Mouse (Mus musculus) 416B (cell line): ENCODE data around the gene Erv3.

Source experiments
- DNase-seq: peaks from one replicate; pipeline ENCODE4 v3.0.0; 2011; ENCODE audit warnings: low read depth

Erv3 gene

GRCm38 (mm10) chr2:131859721-131860120 is at the start of gene Erv3:
Gene Erv3 (minus strand): TSS chr2:131859747.
- no peak for DNase-seq

DNA sequence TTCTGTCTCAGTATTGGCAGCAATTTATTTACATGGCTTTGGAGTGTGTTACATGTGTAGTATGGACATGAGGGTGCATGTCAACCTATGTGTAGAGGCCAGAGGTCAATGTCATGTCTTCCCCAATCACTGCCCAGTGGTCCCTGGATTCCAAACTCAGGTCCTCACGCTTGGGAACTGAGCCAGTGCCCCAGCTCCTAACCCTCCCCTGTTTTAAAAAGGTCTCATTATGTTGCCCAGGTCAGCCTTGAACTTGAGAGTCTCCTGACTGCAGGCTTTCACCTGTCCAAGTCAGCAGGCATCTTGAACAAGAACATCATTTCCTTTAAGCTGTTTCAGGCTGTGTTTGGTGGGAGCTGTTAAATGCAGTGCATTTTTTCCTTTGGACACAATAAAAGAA is 49.4 kb upstream of the Erv3 start:
- DNase-seq: no peak

DNA sequence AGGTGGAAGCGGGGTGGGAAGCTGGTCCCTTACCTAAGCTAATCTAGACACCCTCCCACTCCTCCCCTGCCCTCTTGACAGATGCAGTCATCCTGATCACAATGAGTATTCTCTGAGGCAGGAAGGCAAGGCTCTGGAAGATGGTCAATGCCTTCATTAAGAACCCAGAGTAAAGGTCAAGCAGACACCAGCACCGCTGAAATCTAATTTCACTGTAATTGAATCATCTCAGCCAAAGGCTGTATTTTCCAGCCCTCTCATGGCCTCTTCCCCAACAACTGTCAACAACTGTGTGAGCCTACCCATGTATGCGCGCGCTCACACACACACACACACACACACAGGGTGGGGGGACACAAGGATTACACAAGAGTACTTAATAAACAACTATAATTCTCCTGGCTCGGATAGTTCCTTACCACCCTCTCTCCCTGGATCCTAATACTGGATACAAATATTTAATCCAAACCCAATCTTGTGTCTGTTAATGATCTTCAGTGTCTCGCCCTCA is 48.9 kb upstream of the Erv3 start:
- DNase-seq: no peak

GRCm38 (mm10) chr2:131907311-131907710 is 47.8 kb upstream of the Erv3 start:
- DNase-seq: no peak

GRCm38 (mm10) chr2:131906846-131907245 is 47.3 kb upstream of the Erv3 start:
- DNase-seq: no peak

GRCm38 (mm10) chr2:131906266-131906665 is 46.7 kb upstream of the Erv3 start:
- no peak for DNase-seq

GRCm38 (mm10) chr2:131905776-131906175 is 46.2 kb upstream of the Erv3 start:
- peak; percentile 27 for DNase-seq

DNA sequence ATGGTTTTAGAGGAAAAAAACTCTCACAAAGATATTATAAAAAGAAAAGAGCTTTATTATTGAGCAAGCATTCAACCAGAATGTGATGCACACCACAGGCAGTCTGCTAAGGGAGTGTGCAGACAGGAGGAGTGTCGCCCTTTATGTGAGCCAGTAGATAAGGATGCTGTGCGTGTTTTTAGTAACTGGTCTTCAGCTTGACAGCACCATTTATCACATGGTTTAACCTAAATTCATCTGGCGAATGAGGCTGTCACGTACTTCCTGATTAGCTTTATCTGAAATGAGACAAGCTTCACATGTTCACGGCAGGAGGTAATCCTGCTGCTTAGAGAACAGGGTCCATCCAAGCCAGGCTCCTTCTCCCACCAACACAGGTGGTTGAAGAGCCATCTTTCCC is 45.5 kb upstream of the Erv3 start:
- no peak for DNase-seq

DNA sequence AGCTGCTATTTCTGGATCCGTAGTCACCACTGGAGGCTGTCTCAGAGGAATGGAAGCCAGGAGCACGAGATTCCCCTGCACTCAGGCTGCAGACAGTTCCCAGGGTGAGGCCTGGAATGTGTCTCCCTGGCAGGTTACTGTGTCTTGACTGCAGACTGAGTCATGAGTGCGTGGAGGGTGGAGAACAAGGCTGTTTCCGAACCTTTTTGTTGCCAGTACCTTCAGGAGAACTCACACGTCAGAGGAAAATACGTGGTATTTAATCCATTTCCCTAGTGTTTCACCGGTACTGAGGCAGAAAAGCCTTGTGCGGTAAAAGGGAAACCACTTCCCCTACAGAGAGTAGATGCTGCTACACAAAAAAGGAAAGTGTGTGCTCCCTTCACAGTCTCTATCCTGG is 43.3 kb upstream of the Erv3 start:
- no peak for DNase-seq

DNA sequence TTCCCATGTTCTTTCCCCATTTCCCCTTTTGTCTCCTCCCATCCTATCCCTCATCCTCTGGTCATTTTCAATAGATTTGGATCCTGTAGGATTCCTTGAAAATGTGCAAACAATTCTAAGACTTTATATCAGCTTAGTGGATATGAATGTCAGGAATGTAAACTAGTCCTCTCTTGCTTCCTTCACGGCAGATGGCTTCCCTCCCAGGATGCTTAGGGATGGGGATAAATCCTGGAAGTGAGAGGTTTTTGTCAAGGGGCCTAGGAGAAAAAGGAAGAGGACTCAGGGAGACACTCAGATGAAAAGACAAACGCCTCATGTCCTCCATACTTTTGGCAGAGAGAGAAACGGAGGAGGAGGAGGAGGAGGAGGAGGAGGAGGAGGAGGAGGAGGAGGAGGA is 42.9 kb upstream of the Erv3 start:
- no peak for DNase-seq

GRCm38 (mm10) chr2:131897336-131898109 is 38.0 kb upstream of the Erv3 start:
- no peak for DNase-seq

DNA sequence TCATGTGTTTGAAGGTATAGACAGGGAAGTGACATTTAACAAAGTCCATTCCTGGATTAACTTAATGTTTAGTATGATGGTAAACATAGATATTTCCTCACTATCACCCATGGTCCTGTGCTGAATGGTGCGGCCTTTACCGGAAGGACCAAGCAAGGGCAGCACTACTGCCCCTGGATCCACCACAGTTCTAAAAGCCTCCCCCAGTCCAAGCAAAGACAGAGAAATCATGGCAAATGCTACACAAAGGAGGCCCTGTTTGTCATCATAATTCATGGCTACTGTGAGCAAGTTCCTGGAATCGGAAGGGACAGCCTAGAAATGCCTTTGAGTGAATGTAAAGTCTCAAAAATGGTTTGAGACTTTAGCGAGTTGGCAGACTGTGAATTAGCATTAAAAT is 36.5 kb upstream of the Erv3 start:
- DNase-seq: no peak

DNA sequence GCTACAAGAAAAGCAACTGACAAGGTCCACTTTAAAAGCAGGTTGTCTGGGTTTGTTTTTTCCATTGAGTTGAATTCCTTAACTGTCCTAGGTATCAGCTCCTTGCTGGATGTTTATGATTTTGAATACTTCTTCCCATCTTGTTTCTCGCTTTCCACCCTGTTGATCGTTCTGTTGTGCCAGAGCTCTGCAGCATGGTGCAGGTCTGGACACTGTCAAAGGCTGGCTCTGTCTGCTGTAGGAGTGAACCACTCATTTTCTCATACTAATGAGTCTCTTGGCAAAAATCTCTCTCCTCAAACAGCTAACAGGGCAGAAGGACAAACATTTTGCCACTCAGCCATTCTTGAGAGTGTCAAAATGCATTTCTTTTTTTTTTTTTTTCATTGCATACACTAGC is 35.6 kb upstream of the Erv3 start:
- DNase-seq: no peak

DNA sequence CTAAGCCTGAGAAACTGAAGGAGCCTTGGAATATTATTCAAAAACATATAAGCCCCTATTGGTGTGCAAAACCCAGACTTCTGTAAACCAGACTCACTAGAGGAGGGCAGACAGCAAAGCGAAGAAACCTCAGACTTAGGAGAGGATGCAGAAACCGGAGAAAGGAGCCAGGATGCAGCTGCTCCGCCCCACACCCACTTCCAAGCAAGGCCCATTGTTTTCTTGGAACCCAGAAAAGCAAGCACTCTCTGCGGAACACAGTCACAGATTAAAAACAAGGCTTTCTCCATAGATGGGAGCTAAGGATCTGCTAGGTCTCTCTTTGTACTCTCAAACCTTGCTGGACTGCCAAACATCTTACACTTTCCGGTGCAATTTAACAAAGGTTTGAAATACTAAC is 33.0 kb upstream of the Erv3 start:
- DNase-seq: no peak

DNA sequence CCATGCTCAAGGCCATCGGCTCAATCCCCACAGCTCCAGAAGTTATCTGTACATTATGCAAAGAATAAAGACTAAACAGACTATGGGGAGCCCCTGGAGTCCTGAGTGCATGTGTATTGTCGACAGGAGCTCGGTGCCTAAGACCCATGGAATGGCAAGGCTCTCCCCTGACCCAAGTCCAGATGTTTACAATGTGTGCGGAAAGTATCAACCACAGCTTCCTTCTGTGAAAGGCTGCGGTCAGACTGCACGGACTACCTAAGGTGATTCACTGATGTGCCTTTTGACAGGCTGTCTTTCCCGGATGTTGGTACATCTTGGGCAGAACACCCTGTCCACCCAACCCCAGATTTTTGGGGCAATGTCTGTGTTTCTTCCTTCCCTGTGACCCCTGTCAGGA is 28.7 kb upstream of the Erv3 start:
- peak; percentile 90 for DNase-seq

GRCm38 (mm10) chr2:131886503-131887160 is 27.1 kb upstream of the Erv3 start:
- DNase-seq: peak; percentile 30

- DNase-seq: peak; percentile 18
Measured at GRCm38 (mm10) chr2:131883136-131883535, 23.6 kb upstream of the Erv3 start.

DNA sequence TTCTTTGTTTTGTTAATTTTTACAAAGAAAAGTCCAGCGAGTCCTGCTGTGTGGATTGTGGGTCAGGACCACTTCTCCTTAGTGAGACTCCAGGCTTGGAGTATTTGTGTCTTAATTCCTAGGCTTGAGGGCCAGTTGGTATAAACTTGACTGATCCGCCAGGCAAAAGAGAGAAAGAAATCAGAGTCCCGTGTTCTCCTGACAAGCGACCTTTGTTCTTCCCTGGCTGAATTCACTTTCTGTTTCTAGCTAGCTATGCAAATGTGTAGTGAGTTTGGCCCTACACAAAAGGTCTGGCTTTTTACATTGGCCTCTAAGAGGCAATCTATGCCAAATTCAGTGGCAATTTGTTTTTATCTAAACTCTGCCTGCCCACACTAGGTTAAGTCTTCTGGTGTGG is 22.2 kb upstream of the Erv3 start:
- no peak for DNase-seq

DNA sequence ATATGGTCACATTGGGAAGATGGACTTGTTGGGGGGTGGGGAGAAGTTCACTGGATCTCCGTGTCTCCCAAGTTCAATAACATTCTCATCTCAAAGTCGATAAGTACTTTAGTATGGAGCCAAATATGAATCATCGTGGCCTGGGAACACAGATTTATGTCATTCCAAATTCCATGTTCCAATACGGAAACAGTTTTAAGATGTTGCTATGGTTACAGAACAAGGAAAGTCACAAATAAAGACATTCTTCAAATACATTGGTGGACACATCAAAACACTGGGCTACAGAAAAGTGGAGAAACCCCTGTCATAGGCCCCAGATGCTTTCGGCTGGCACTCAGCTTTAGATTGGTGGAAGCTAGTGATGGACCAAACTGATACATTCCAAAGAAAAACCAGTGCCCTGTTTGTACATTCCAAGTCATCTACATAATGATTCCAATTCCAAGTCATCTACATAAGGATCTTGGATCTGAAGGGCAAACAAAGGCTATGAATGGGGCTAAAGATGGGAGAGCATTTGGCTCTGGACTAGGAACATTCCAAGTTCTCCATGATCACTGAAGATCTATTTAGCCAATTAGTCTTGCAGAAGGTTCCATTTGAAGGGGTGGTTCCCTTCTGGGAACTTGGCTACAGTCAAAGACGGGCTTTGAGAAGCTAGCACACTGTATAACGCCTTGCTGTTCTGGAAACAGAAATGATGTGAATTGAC is 17.2 kb upstream of the Erv3 start:
- DNase-seq: no peak

GRCm38 (mm10) chr2:131873376-131873775 is 13.8 kb upstream of the Erv3 start:
- no peak for DNase-seq

DNA sequence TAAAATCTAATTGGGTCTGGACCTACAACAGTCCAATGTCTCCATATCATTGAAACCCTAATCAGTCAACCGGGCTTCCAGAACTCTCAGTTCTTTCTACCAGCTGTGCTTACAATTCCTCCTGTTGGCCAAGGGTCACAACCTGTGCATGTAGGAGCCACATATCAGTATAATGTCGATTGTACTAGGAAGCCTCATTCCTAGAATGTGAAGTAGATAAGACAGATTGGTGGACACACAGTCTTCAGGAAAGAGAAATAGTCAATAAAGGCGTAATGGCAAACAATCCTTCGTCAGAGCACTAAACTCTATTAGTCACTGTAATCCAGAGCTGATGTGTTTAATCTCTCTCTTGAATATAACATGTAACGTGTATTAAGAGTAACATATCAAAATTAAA is 9.4 kb upstream of the Erv3 start:
- no peak for DNase-seq

- DNase-seq: no peak
Measured at GRCm38 (mm10) chr2:131866676-131867075, 7.1 kb upstream of the Erv3 start.

DNA sequence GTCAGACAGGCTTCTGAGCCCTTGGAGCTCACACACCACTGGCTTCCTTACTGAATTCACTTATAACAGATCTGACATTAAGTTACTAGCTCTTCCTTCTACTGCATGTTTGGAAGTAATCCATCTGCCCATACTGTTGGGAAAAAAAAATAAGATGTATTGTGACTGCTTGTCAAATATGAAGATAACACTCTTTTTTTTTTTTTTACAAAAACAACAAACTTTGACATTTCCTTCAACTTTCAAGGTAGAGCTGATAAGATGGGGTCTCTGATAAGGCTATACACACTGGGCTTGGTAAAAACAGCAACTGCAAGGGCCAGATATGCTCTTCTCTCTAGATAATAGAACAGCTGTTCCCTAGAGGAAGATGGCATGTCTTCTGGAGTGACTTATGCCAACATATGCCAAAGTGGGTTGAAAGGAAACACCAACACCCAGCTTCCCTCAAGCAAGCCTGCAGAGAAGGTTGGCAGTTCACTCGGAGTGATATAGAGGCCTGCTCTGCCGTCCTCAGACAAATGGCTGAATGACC is 4.8 kb upstream of the Erv3 start:
- peak; percentile 23 for DNase-seq
